Mouse (Mus musculus) left cerebral cortex, adult 6 months (tissue): ENCODE results near the gene Rpl9-ps6. TPM values are rescaled to one million over a fixed set of nuclear protein-coding genes. Genes with fewer than 3 reads are reported as not detected.

Experiments used
- long read RNA-seq, 2 experiments: library from polyadenylated mRNA; unstranded; transcript quantifications; one replicate each; pipeline ENCODE4 v2.0.0; 2019 to 2020
- polyA plus RNA-seq: library from polyadenylated mRNA; unstranded; fragments of <200 nt; fragmentation: Nextera tagmentation; gene quantifications from 2 replicates; pipeline ENCODE4 v1.2.3, GENCODE M21; 2021

The Rpl9-ps6 gene
- polyA plus RNA-seq: 30.7 and 35.5 TPM in 2 replicates
- long read RNA-seq, experiment 1, transcript Rpl9-ps6-201 (1 exons, 714 nt): major isoform, 33 of 33 reads
- long read RNA-seq, experiment 1, partial matches to known transcripts: 0 of 33 reads
- long read RNA-seq, experiment 1, other reads (novel, unspliced or antisense): 0 of 33 reads
- long read RNA-seq, experiment 2, transcript Rpl9-ps6-201 (1 exons, 714 nt): major isoform, 238 of 238 reads
- long read RNA-seq, experiment 2, partial matches to known transcripts: 0 of 238 reads
- long read RNA-seq, experiment 2, other reads (novel, unspliced or antisense): 0 of 238 reads

DNA sequence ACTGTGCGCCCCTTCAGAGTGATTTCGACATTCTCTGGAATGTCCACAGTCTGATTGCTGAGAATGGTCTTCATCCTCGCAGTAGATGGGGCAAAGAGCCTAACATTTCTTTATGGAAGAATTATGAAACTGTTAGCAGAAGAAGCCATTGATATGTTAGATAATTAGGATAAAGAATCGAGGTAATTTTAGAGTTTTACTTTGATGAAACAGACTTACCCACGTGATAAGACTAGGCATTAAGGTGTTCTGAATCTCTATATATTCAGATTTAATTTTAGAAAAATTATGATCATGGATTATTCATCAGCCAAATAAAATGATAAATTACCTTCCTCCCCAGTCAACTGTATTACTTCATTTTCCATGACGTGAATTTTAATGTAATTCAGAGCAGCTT, at the start of gene Rpl9-ps6:
Rpl9-ps6 (minus strand) TSS at position 101 of the 400 bp plus-strand sequence.

DNA sequence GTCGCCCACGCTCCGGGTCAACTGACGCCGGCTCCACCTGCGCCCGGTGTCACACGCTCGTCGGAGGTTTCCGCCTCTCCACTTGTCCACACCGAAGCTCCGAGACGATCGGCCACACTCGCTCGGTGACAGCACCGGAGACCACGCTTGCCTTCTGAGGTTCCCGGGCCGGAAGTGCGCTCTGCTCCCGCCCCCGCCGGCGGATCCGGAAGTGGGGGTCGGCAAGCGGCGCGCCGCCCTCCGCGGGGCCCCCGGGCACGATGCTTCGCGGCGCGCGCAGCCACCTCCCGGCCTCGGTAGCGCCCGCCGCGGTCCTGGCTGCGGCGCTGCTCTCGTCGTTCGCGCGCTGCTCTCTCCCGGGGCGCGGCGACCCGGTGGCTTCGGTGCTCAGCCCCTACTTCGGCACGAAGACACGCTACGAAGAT, 19.3 kb upstream of the Rpl9-ps6 start, which contains the start of gene Minpp1:
Minpp1 (plus strand) TSS at position 89 of the 425 bp plus-strand sequence.

Other genes starting within 250 kb of the Rpl9-ps6 start
- gene Sgms1, start 76.9 kb downstream of the Rpl9-ps6 start, polyA plus RNA-seq: 14.4 and 20.9 TPM in 2 replicates
- 66.1 and 67.4 TPM in 2 replicates for gene Minpp1, start 19.2 kb upstream of the Rpl9-ps6 start, polyA plus RNA-seq
- 6.1 and 6.9 TPM in 2 replicates for gene Papss2, start 129.2 kb upstream of the Rpl9-ps6 start, polyA plus RNA-seq